Comparison of ENCODE assay signal across 8 mouse cellular contexts in genomic region chr1:171036550-171037324, GRCm38 (mm10). TPM values are rescaled to one million over a fixed set of nuclear protein-coding genes. Genes with fewer than 3 reads are reported as not detected.
DNase-seq lines count a peak whose midpoint lies in the region; ATAC-seq and TF ChIP-seq lines count a peak whose summit lies in the region.

No protein-coding gene starts in this region.

- peak; percentile 86 for DNase-seq in CD4-positive, CD25-positive, alpha-beta regulatory T cell, adult 2 months (ENCODE audit: low read depth, low spot score)
- peak; percentile 90 for DNase-seq in brain, embryonic 14.5 days (ENCODE audit: low read depth)
- peak; percentile 73 for DNase-seq in kidney, postnatal 10 days
- DNase-seq in liver, embryonic 11.5 days (ENCODE audit: low spot score): peak; percentile 70
- peak; percentile 78 to 83 for DNase-seq in natural killer cell, adult 2 months (ENCODE audit: low spot score in 2 of 2)

- TF ChIP-seq POLR2A in brain, embryonic 14.5 days (IDR thresholded peaks at IDR 0.05; ENCODE audit: borderline replicate concordance, extremely low read depth, insufficient read depth, insufficient read length, poor library complexity, severe bottlenecking): no peak

- no peak overlapping the region for H3K27ac ChIP-seq in heart, embryonic 14.5 days (replicated peaks in 1 of 2; ENCODE audit: control insufficient read depth in 1 of 2, insufficient read depth in 1 of 2, low read depth in 2 of 2, low read length in 2 of 2)
- H3K27ac ChIP-seq in liver, embryonic 11.5 days (ENCODE audit: low read depth, low read length): no peak overlapping the region
- H3K27ac ChIP-seq in stomach, embryonic 16.5 days (ENCODE audit: low read length): no peak overlapping the region

- H3K9ac ChIP-seq in heart, embryonic 14.5 days (ENCODE audit: low read length): no peak overlapping the region
- no peak overlapping the region for H3K9ac ChIP-seq in liver, embryonic 11.5 days (ENCODE audit: low read depth, low read length)
- H3K9ac ChIP-seq in stomach, embryonic 16.5 days (ENCODE audit: low read length): no peak overlapping the region

- peak; percentile 41; the same call in 1 of the 2 replicates for ATAC-seq in erythroid progenitor cell, adult 5-6 weeks (replicated peaks; ENCODE audit: low FRiP score, poor library complexity, severe bottlenecking)
- no peak for ATAC-seq in heart, embryonic 14.5 days (ENCODE audit: insufficient number of reproducible peaks, insufficient read depth, low FRiP score, low read depth)
- peak; percentile 69 for ATAC-seq in liver, embryonic 11.5 days (replicated peaks; ENCODE audit: low FRiP score)
- ATAC-seq in stomach, embryonic 16.5 days (ENCODE audit: insufficient read depth, low FRiP score): no peak; the same call in 1 of the 2 replicates

- H3K4me2 ChIP-seq in heart, embryonic 14.5 days (ENCODE audit: low read length): peak overlapping the region; percentile 68
- peak overlapping the region; percentile 87 for H3K4me2 ChIP-seq in liver, embryonic 11.5 days
- H3K4me2 ChIP-seq in stomach, embryonic 16.5 days (ENCODE audit: low read depth, low read length): peak overlapping the region; percentile 74

- 2% methylated on average over 22 of the region's 22 CpGs for WGBS in heart, embryonic 14.5 days
- 4% methylated on average over 22 of the region's 22 CpGs for WGBS in liver, embryonic 11.5 days
- 3% methylated on average over 22 of the region's 22 CpGs for WGBS in stomach, embryonic 16.5 days

- H3K4me3 ChIP-seq in heart, embryonic 14.5 days (ENCODE audit: control insufficient read depth in 1 of 2, insufficient read depth in 1 of 2, low read depth in 1 of 2, low read length in 2 of 2): peak overlapping the region; percentile 46 to 94
- peak overlapping the region; percentile 56 for H3K4me3 ChIP-seq in liver, embryonic 11.5 days (ENCODE audit: low read depth, low read length)
- peak overlapping the region; percentile 49 for H3K4me3 ChIP-seq in stomach, embryonic 16.5 days (replicated peaks; ENCODE audit: low read length)

- H3K9me3 ChIP-seq in heart, embryonic 14.5 days (ENCODE audit: control insufficient read depth, low read length): no peaks in the 10 kb centered on the region
- no peaks in the 10 kb centered on the region for H3K9me3 ChIP-seq in liver, embryonic 11.5 days (ENCODE audit: control insufficient read depth, low read length)
- no peaks in the 10 kb centered on the region for H3K9me3 ChIP-seq in stomach, embryonic 16.5 days (replicated peaks; ENCODE audit: control insufficient read depth, low read length)

- H3K27me3 ChIP-seq in heart, embryonic 14.5 days (ENCODE audit: control insufficient read depth, insufficient read depth, low read length): peaks cover 20% of the 10 kb centered on the region
- no peaks in the 10 kb centered on the region; the same call in none of the 2 replicates for H3K27me3 ChIP-seq in liver, embryonic 11.5 days (replicated peaks; ENCODE audit: control insufficient read depth, insufficient read depth, low read length)
- peaks cover 3% of the 10 kb centered on the region; the same call in 1 of the 2 replicates for H3K27me3 ChIP-seq in stomach, embryonic 16.5 days (ENCODE audit: control insufficient read depth, insufficient read depth, low read length)

- peaks cover 0 to 3% of the 10 kb centered on the region in 2 experiments; a peak in 2 of 4 replicates for H3K4me1 ChIP-seq in heart, embryonic 14.5 days (ENCODE audit: control insufficient read depth in 2 of 2, insufficient read depth in 2 of 2, low read length in 2 of 2)
- peaks cover 19% of the 10 kb centered on the region for H3K4me1 ChIP-seq in liver, embryonic 11.5 days (replicated peaks; ENCODE audit: control insufficient read depth, insufficient read depth, low read length)
- H3K4me1 ChIP-seq in stomach, embryonic 16.5 days (ENCODE audit: control insufficient read depth, insufficient read depth, low read length): no peaks in the 10 kb centered on the region

- H3K36me3 ChIP-seq in heart, embryonic 14.5 days (ENCODE audit: control insufficient read depth, insufficient read depth, low read length): no peaks in the 10 kb centered on the region
- no peaks in the 10 kb centered on the region for H3K36me3 ChIP-seq in liver, embryonic 11.5 days (ENCODE audit: control insufficient read depth, insufficient read depth, low read length)
- H3K36me3 ChIP-seq in stomach, embryonic 16.5 days (ENCODE audit: control insufficient read depth, insufficient read depth, low read length): no peaks in the 10 kb centered on the region

- no peak for TF ChIP-seq CTCF in brain, embryonic 14.5 days (IDR thresholded peaks at IDR 0.05; ENCODE audit: borderline replicate concordance, extremely low read depth, insufficient read depth, insufficient read length)

RNA-seq across cellular contexts. Expression of gene Fcgr4, which starts 18.0 kb away (rescaled TPM):
- 0.34 and 0.38 TPM in 2 replicates for polyA plus RNA-seq in brain, embryonic 14.5 days (2012; rRNA removed)
- 12.2 and 20.2 TPM in 2 replicates for total RNA-seq in erythroid progenitor cell, adult 5-6 weeks (2015; ENCODE audit: low replicate concordance)
- total RNA-seq in erythroid progenitor cell, adult 5-6 weeks (2017; ENCODE audit: low replicate concordance): 7.3 and 7.6 TPM in 2 replicates
- 1.0 and 1.5 TPM in 2 replicates for polyA plus RNA-seq in heart, embryonic 14.5 days (2014; fragmentation: Nextera tagmentation; extraction: Ambion mirVana)
- polyA plus RNA-seq in liver, embryonic 11.5 days (2014; fragmentation: Nextera tagmentation; extraction: Ambion mirVana): 1.5 and 2.4 TPM in 2 replicates
- polyA plus RNA-seq in stomach, embryonic 16.5 days (2015; fragmentation: Nextera tagmentation; extraction: Ambion mirVana): 0.90 and 1.5 TPM in 2 replicates

RNA-seq across cellular contexts. Expression of gene Fcgr3, which starts 28.0 kb away (rescaled TPM):
- polyA plus RNA-seq in brain, embryonic 14.5 days (2012; rRNA removed): 4.9 and 7.4 TPM in 2 replicates
- 78.6 and 80.1 TPM in 2 replicates for total RNA-seq in erythroid progenitor cell, adult 5-6 weeks (2015; ENCODE audit: low replicate concordance)
- 29.8 and 53.5 TPM in 2 replicates for total RNA-seq in erythroid progenitor cell, adult 5-6 weeks (2017; ENCODE audit: low replicate concordance)
- polyA plus RNA-seq in heart, embryonic 14.5 days (2014; fragmentation: Nextera tagmentation; extraction: Ambion mirVana): 9.7 and 9.8 TPM in 2 replicates
- polyA plus RNA-seq in liver, embryonic 11.5 days (2014; fragmentation: Nextera tagmentation; extraction: Ambion mirVana): 28.7 and 29.8 TPM in 2 replicates
- 17.7 and 20.2 TPM in 2 replicates for polyA plus RNA-seq in stomach, embryonic 16.5 days (2015; fragmentation: Nextera tagmentation; extraction: Ambion mirVana)

Comparison
In these comparisons a context has a peak if more than half of its experiments do, and no peak if none do; other contexts are left out.
1. ATAC-seq: peak in erythroid progenitor cell, adult 5-6 weeks (single experiment) and liver, embryonic 11.5 days (single experiment); none in heart, embryonic 14.5 days (single experiment) and stomach, embryonic 16.5 days (single experiment).
2. Peak in every context shown above with its lines, with median percentiles within 50 percentile points of each other: DNase-seq, H3K4me2 ChIP-seq and H3K4me3 ChIP-seq.